Mouse (Mus musculus) limb, embryonic 14.5 days (tissue): ENCODE results near the gene Dhx16. TPM values are rescaled to one million over a fixed set of nuclear protein-coding genes. Genes with fewer than 3 reads are reported as not detected.
"Not testable (repeated sequence)": the region's sequence is repeated elsewhere in the genome, so short reads cannot be mapped to it uniquely, and the experiment has no call there.

Source experiments
- ATAC-seq: fragments of 200-750 bp; cut with Nextera tagmentation; 2 replicates; pipeline ENCODE4 v1.8.0; 2017; ENCODE audit warnings: low read depth, moderate number of reproducible peaks, moderate TSS enrichment; ENCODE audit not compliant: low FRiP score
- DNase-seq: peaks from one replicate; pipeline ENCODE4 v3.0.0-alpha.2; 2015; ENCODE audit warnings: low spot score
- H3K27ac ChIP-seq: fragments of 300-500 bp; sonication (generic); replicated peaks from 2 replicates; pipeline ENCODE4 v1.5.1; 2014; ENCODE audit warnings: low read depth, mild to moderate bottlenecking, low read length, moderate library complexity, mixed read lengths
- H3K27me3 ChIP-seq: fragments of 300-500 bp; sonication (generic); 2 replicates; pipeline ENCODE4 v1.6.1; 2014; ENCODE audit warnings: low read length, mixed read lengths; ENCODE audit not compliant: control insufficient read depth, insufficient read depth
- H3K36me3 ChIP-seq: fragments of 300-500 bp; sonication (generic); 2 replicates; pipeline ENCODE4 v1.6.1; 2014; ENCODE audit warnings: mild to moderate bottlenecking, low read length, moderate library complexity, mixed read lengths; ENCODE audit not compliant: control insufficient read depth, insufficient read depth
- H3K4me1 ChIP-seq: fragments of 300-500 bp; sonication (generic); 2 replicates; pipeline ENCODE4 v1.6.1; 2014; ENCODE audit warnings: antibody characterized with exemption, low read length, mixed read lengths; ENCODE audit not compliant: control insufficient read depth, insufficient read depth
- H3K4me2 ChIP-seq: fragments of 300-500 bp; sonication (generic); replicated peaks from 2 replicates; pipeline ENCODE4 v1.6.1; 2014; ENCODE audit warnings: low read depth, mild to moderate bottlenecking, low read length, moderate library complexity; ENCODE audit not compliant: severe bottlenecking
- H3K4me3 ChIP-seq: fragments of 300-500 bp; sonication (generic); replicated peaks from 2 replicates; pipeline ENCODE4 v1.5.1; 2014; ENCODE audit warnings: low read length
- H3K9ac ChIP-seq: fragments of 300-500 bp; sonication (generic); 2 replicates; pipeline ENCODE4 v1.6.1; 2014; ENCODE audit warnings: mild to moderate bottlenecking, low read depth, low read length, moderate library complexity; ENCODE audit not compliant: severe bottlenecking
- H3K9me3 ChIP-seq: fragments of 300-500 bp; sonication (generic); 2 replicates; pipeline ENCODE4 v1.6.1; 2016; ENCODE audit warnings: low read length; ENCODE audit not compliant: control insufficient read depth
- POLR2A ChIP-seq: fragments of 200-500 bp; IDR thresholded peaks from 2 replicates; pipeline ENCODE4 v1.8.0; 2012; ENCODE audit warnings: inconsistent platforms, mild to moderate bottlenecking, moderate library complexity, borderline replicate concordance; ENCODE audit not compliant: insufficient read depth, insufficient read length; ENCODE audit errors: extremely low read depth
- WGBS: fragments of 180-500 bp; shearing (Covaris S2); extraction: QIAGEN DNeasy Blood & Tissue Kit; methylation state at CpG from one replicate; pipeline ENCODE4 v1.1.7; 2014; 5-methylcytosine and 5-hydroxymethylcytosine counted together
- polyA plus RNA-seq, 2 experiments: library from polyadenylated mRNA; depleted of rRNA in 1 of 2; stranded (reverse) in 1 of 2; unstranded in 1 of 2; fragments of >200 nt; fragmentation: Nextera tagmentation in 1 of 2; extraction: Ambion mirVana in 1 of 2; gene quantifications; 2 replicates each; pipeline versions ENCODE4 v1.2.1 to v1.2.3; 2012 to 2014

Dhx16 gene
- polyA plus RNA-seq, 2 experiments = 40.0 to 78.6 TPM

DNA sequence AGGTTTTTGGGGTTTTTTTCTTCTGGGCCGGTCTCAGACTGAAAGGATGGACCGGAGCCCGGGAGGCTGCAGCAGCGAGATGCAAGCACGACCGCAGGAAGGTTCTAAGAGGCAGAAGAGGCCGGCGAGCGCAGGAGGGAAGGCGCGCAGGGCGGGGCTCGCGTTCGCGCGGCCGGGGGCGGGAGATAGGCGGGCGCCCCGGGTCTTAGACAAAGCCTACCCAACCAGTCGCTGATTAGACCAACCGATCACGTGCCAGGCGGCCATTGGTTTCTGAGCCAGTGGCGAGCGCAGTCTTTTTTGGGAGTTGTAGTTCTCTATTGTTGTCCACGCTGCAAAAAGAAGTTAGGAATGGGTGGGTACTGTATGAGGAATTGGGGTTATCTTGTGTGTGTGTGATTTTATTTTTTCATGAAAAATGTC is 41.5 kb upstream of the Dhx16 start, which contains the start of gene Tubb5:
Tubb5 (minus strand) TSS at position 185 of the 423 bp plus-strand sequence.
- peak within 1 kb of the TSS; percentile 92 for H3K9ac ChIP-seq
- no peaks in the 10 kb centered on the region for H3K27me3 ChIP-seq
- 1% methylated on average over 29 of the region's 29 CpGs for WGBS
- ATAC-seq (peak; percentile 78), DNase-seq (peak; percentile 99)
- peak within 1 kb of the TSS; percentile 74 for H3K4me2 ChIP-seq
- no peaks in the 10 kb centered on the region for H3K9me3 ChIP-seq
- TF ChIP-seq POLR2A = peak; percentile 97; the same call in 1 of the 2 replicates
- peak within 1 kb of the TSS; percentile 92 for H3K27ac ChIP-seq
- H3K4me3 ChIP-seq = peak within 1 kb of the TSS; percentile 52
- peaks cover 33% of the 10 kb centered on the region for H3K4me1 ChIP-seq
- H3K36me3 ChIP-seq = peaks cover 38% of the 10 kb centered on the region

- Histone ChIP-seq H3K27me3 (no peaks in the 10 kb centered on the region), H3K9ac (peak overlapping the region; percentile 92), H3K36me3 (peaks cover 34% of the 10 kb centered on the region), H3K4me3 (peak overlapping the region; percentile 52), H3K4me1 (peaks cover 33% of the 10 kb centered on the region), H3K27ac (peak overlapping the region; percentile 92), H3K4me2 (peak overlapping the region; percentile 74), H3K9me3 (no peaks in the 10 kb centered on the region)
- TF ChIP-seq POLR2A = peak; percentile 26; the same call in 1 of the 2 replicates
- DNase-seq (peak; percentile 66), ATAC-seq (no peak)
- 4% methylated on average over 5 of the region's 5 CpGs for WGBS
Measured at GRCm38 (mm10) chr17:35838570-35838969, 41.0 kb upstream of the Dhx16 start.

DNA sequence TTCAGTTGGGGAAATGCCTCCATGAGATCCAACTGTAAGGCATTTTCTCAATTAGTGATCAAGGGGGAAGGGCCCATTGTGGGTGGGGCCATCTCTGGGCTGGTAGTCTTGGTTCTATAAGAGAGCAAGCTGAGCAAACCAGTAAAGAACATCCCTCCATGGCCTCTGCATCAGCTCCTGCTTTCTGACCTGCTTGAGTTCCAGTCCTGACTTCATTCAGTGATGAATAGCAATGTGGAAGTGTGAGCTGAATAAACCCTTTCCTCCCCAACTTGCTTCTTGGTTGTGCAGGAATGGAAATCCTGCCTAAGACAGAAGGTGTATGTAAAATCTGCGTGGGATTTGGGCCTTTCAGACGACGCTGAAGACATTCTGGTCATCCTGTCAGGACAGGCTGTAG is 40.6 kb upstream of the Dhx16 start:
- ATAC-seq, H3K9me3 ChIP-seq, DNase-seq, H3K27me3 ChIP-seq: not testable (repeated sequence)
- WGBS = 41% methylated on average over 3 of the region's 3 CpGs
- H3K27ac ChIP-seq = peak overlapping the region; percentile 92
- peaks cover 31% of the 10 kb centered on the region for H3K4me1 ChIP-seq
- peak overlapping the region; percentile 52 for H3K4me3 ChIP-seq
- peak overlapping the region; percentile 92 for H3K9ac ChIP-seq
- peak overlapping the region; percentile 74 for H3K4me2 ChIP-seq
- peaks cover 30% of the 10 kb centered on the region for H3K36me3 ChIP-seq

- no peak for TF ChIP-seq POLR2A
- no peaks in the 10 kb centered on the region for H3K27me3 ChIP-seq
- H3K4me2 ChIP-seq = peak overlapping the region; percentile 42; the same call in 1 of the 2 replicates
- no peak overlapping the region for H3K27ac ChIP-seq
- H3K9me3 ChIP-seq = no peaks in the 10 kb centered on the region
- ATAC-seq = no peak
- no peak for DNase-seq
- H3K36me3 ChIP-seq = peaks cover 23% of the 10 kb centered on the region
- H3K4me1 ChIP-seq = peaks cover 17% of the 10 kb centered on the region
- WGBS = 53% methylated on average over 14 of the region's 14 CpGs
- H3K9ac ChIP-seq = peak overlapping the region; percentile 50
- H3K4me3 ChIP-seq = peak overlapping the region; percentile 62
Measured at GRCm38 (mm10) chr17:35840561-35840960, 39.1 kb upstream of the Dhx16 start.

DNA sequence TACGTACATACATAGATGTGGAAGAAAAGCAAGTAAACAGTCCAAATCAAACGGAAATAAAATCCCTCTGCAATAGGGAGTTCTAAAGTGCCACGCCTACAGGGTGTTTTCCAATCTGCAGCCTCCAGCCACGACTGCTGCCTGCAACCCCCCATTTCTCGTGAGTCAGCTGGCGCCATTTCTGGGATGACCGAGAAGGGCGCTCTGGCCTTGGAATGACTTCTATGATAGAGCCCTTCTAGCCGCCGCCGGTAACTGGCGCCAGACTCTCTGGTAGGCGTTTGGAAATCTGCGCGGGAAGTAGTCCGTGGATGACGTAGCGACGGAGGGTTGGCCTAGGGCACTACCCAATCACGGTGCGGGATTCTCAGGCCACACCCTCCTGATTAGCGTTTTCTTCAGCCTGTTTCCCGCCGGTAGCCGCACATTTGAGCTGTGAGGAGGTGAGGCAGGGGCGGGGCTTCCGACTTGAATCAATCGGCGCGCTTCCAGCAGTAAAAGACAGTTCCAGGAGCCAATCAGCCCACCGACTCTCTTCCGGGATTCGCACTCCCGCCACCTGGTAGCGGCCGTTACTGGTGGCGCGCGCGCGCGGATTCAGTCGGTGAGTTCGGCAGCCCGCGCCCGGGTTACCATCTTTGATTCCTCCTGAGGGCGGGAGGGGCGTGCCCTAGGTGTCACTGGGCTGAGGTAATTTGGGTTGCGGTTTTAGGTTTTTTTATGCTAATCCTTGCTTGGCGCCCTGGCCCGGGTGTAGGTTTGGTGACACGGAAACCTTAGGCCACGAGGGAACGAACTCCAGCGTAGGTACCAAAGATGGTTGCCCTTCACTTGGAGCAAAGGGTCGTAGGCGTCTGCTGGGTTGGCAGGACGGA is 38.3 kb upstream of the Dhx16 start, which contains the start of gene Mdc1:
Mdc1 (plus strand) TSS at position 440 of the 875 bp plus-strand sequence.
- TF ChIP-seq POLR2A = peak; percentile 72; the same call in 1 of the 2 replicates
- H3K4me1 ChIP-seq = peaks cover 13% of the 10 kb centered on the region
- peak; percentile 91 for ATAC-seq
- DNase-seq = peak; percentile 100
- H3K27me3 ChIP-seq = no peaks in the 10 kb centered on the region
- peak within 1 kb of the TSS; percentile 62 for H3K4me3 ChIP-seq
- WGBS = under 1% methylated on average over 59 of the region's 59 CpGs
- H3K27ac ChIP-seq = peak within 1 kb of the TSS; percentile 82
- peak within 1 kb of the TSS; percentile 61 for H3K9ac ChIP-seq
- peaks cover 23% of the 10 kb centered on the region for H3K36me3 ChIP-seq
- H3K4me2 ChIP-seq = peak within 1 kb of the TSS; percentile 65
- H3K9me3 ChIP-seq = no peaks in the 10 kb centered on the region
